Mouse (Mus musculus) urinary bladder, postnatal 36 days (tissue): ENCODE data around the gene Hmcn2.
A peak's percentile ranks its signal among the peaks of the same experiment; 100 is the strongest.

ENCODE experiments used
- DNase-seq, 2 experiments: peaks; one replicate each; pipeline ENCODE4 v3.0.0; 2022; ENCODE audit warnings: low spot score in 2 of 2, mixed read lengths in 1 of 2

Gene Hmcn2

DNA sequence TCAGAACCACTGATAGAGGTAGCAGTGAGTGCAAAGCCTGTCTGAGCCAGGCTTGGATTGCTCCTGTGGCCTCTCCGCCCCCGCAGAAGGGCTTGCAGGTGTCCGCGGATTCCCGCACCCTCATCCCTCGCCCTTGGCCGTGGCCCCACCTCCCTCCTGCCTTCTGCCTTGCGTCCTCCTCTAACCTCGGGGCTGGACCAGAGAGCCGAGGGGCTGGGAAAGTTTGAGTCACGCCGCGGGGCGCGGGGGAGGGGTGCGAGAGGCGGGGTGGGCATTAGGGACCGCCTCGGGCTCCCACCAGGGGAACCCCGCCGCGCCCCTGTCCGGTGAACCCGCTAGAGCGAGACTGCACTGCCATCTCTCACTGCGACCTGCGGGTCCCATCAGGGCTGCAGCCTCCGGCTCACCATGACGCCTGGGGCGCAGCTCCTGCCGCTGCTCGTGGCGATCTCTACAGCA, at the start of gene Hmcn2:
TSS of gene Hmcn2 (plus strand) at position 409 of the 459 bp plus-strand sequence.
- DNase-seq: no peak

DNA sequence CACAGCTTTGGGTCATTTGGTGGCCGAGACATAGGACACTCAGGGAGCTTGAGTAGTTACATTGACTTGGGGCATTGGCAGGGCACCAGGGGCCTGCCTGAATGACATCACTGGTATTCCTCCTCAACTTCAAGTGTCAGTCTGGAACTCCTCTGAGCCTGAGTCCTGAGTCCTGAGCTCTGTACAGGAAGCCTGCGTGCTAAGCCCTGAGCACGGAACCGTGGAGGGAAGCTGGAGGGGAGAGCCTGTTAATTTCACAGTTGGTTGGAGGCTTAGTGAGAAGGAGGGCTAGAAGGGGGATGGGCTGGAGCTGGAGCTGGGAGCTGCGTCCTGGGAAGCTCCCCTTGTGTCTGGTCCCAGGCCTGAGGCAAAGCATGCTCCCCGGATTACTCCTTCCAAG, 46.8 kb upstream of the Hmcn2 start:
- no peak for DNase-seq

DNA sequence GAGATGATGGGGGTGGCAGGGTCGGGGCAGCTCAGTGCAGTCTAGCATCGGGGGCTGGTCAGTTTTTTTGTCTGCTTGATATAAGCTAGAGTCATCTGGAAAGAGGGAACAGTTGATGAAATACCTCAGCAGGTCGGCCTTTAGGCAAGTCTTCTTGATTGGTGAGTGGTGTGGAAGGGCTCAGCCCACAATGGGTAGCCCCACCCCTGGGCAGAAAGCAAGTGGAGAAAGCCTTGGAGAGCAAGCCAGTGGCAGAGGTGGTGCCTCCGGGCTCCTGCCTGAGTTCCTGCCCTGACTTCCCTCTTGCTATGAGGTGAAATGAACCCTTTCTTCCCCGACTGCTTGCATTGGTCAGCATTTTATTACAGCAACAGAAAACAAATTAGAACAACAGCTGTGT, 45.6 kb upstream of the Hmcn2 start:
- no peak for DNase-seq

DNA sequence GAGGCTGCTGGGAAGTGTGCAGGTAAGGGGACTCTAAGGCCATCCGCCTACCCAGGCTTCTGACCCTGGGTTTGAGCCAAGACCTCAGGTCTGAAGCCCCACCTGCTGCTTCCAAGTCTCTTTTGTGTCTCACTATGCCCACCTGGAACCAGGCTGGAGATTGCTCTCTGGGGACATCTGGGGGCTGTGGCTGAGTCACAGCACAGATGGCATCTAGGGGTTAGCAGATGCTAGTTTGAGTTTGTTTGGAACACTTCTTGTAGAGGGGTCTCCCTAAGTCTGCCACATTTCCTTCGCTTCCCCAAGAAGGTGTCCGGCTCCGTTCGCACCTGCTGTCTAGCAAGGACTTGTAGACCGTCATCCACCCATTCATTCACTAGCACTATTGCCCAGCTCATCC, 45.0 kb upstream of the Hmcn2 start:
- DNase-seq: no peak

DNA sequence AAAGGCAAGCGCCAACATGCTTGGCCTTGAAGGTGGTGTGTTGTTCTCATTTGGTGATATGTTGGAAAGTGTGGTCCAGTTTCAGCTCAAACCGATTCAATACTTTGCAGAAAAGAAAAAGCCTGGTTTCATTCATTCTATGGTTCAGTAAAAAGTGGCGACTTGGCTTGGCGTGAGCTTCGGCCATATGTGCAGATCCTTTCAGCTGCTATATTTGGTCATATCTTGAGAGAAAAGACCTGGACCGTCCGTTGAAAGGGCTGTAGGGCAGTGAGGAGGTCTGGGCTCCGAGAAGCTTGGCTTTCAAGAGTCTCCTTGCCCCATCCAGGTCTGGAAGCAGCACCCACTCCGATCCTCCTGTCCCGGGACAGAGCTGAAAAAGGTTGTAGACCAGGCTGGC, 44.4 kb upstream of the Hmcn2 start:
- DNase-seq: no peak

DNA sequence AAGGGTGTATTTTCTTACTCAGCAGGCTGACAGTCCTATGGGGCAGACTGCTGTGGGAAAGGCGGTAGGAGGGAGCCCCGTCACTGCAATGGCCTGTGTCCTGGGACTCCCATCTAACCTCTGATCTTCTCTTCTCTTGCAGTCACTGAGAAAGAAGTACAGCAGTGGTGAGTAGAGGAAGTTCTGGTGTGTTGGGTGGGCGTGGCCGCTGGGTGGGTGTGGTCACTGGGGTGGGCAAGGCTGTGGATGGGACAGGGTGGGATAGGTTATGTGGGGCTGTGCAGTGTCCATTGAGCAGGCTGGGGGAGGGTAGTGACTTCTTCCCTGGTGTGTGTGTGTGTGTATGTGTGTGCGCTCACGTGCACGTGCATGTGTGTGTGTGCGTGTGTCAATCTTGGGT, 43.7 kb upstream of the Hmcn2 start:
- no peak for DNase-seq

DNA sequence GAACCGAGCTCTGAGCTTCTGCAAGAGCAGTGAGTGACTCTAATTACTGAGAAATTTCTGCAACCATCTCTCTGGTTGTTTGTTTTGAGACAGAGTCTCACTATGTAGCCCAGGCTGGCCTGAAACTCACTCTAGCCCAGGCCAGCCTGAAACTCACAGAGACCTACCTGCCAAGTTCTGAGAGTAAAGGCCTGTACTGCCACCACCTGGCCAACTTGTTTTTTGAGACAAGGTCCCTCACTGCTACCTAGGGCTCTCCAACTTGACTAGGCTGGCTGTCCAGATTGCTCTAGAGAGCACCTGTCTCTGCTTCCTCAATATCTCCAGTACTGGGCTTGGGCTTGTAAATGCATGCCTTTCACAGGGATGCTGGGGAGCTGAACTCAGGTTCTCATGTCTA, 43.1 kb upstream of the Hmcn2 start:
- DNase-seq: no peak

DNA sequence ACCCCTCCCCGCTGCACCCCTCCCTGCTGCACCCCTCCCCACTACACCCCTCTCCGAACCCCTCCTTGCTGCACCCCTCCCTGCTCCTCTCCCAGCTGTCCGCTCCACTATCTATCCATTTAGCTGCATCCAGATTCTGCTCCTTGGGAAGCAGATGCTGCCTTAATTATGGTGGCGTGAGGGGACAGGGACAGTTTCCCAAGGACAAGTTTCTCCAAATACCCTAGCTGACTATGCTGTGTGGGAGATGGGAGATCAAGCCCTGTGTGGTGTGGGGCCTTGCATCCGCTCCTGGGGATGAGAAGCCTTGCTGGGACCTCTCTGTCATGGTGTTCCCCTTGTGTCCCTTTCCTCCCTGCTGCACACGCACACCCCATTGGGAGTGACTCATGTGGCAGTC, 39.2 kb upstream of the Hmcn2 start:
- DNase-seq: no peak

DNA sequence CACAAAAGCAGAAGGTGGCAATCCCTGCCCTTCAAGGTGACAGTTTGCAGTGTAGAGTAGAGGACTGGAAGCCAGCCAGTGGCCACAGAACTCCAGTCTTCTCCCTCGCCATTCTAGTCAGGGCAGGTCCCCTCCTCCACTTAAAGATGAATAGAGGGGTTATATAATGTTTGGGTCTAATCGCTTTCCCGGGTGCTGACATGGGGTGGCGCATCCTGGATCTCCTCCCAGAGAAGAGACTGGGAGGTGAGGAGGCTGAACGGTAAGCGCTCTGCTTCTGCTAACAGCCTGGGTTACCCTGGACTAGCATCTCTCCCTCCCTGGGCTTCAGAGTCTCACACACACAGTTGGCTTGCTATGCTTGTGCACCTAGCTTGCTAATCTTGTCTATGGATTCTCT, 36.4 kb upstream of the Hmcn2 start:
- DNase-seq: no peak

DNA sequence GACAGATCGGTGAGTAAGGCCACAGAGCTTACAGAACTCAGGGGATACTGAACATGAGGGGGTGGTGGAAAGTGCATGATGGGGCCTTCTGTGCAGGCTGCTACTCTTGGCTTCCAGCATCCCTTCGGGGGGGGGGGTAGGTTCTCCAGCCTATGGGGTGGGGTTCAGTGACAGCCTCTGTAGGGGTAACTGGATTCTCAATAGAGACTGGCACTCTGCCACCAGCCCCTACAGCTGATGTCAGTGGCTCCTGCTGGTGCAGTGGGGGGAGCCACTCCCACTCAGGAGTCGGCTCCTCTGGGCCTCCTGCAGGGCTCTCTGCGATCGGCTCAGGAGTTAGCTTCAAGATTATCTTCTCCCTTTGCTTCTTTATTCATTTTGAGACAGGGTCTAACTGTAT, 35.7 kb upstream of the Hmcn2 start:
- DNase-seq: no peak

DNA sequence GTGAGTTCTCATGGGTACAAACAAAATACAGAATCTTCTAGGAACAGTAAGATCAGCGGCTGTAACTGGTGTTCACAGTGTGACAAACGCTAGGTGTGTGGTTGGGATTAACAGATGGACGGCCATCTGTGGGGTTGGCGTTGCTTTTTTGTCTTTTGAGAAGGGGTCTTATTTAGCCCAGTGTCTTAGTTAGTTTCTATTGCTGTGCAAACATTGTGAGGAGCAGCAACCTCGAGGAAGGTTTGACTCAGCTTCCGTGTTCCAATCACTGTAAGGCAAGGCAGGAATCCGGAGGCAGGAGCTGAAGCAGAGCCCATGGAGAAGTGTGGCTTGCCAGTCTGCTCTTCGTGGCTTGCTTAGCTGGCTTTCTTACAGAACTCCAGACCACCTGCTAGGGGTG, 33.1 kb upstream of the Hmcn2 start:
- no peak for DNase-seq

DNA sequence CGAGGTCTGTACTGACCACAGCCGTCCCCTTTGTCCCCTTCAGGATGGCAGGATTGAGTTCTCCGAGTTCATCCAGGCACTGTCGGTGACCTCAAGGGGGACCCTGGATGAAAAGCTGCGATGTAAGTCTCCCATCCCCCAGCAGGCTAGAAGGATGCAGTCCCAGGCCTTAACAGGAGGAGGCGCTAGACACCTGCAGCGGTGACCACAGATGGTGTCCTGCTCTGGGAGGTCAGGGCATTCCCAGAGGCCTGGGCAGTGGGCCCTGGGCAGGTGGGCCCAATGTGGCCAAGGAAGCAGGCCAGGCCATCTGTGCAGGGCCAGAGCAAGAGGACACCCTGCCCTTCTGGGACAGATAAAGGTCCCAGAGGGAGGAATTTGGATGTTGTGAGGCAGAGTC, 31.9 kb upstream of the Hmcn2 start:
- DNase-seq: no peak

DNA sequence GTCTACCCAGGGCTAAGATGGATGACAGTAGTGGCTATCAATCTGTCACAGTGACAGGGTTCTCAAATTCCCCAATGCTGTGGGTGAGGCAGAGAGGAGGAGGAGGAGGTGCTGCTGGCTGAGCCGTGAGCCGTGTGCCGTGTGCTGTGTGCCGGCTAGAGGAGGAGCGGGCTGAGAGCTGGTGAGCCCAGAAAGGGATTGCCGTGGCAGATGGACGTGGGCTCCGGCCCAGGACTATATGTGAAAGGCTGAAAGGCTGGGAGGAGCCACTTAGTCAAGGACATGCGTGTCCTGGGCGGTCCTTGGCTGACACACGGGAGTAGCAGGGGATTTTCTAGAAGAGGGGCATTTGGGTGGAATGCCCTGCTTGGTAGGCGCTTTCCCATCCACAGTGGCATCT, 31.3 kb upstream of the Hmcn2 start:
- DNase-seq: no peak

DNA sequence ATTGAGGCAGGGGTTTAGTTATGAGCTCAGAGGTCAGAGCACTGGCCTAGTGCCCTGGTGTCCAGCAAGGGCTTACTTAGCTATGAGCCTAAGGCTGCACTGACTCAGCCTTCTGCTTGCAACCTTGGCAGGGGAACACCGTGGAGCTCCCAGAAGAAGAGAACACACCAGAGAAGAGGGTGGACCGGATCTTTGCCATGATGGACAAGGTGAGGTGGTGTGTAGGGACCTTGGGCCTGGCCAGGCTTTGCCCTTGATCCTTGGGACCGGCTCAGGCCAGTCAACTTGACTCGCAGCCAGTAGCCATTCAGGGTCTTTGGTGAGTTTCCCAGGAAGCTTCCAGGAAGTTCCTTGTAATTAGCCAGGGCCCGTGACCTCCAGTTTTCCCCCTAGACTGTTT, 29.7 kb upstream of the Hmcn2 start:
- DNase-seq: no peak

DNA sequence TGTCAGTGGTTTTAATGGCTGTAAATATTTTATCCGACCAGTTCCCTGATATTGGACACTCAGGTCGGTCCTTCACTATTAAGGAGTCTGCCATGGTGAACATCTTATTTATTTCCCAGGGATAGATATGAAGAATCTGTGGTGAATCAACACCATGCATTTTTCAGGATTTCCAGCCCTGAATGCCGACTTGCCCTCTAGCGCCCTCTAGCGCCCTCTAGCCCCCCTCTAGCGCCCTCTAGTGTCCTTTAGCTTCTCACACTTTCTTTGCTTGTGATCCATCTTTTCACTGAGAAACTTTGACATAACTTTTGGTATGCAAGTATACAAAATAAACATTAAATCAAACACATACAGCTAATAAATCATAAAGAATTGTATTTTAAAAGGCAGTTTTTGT, 22.8 kb upstream of the Hmcn2 start:
- DNase-seq: peak; percentile 13 to 47

DNA sequence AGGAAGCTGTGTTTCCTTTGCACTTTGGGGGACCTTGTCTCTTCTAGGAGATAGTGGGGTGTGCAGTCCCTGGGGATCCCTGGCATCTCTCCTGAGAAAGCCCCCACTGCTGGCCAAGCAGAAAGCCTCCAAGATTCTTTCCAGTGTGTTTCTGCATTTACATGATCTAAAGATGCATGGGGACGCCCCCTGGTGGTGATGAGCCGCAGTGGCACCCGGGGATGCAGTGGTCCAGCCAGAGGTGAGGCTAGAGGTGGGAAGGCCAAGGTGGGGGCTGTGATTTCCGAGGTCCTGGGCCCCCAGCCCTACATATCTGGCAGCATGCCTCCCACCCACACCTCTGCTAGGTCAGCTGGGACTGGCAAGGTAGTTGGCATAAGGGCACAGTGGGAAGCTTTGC, 19.2 kb upstream of the Hmcn2 start:
- peak; percentile 61 to 73 for DNase-seq

DNA sequence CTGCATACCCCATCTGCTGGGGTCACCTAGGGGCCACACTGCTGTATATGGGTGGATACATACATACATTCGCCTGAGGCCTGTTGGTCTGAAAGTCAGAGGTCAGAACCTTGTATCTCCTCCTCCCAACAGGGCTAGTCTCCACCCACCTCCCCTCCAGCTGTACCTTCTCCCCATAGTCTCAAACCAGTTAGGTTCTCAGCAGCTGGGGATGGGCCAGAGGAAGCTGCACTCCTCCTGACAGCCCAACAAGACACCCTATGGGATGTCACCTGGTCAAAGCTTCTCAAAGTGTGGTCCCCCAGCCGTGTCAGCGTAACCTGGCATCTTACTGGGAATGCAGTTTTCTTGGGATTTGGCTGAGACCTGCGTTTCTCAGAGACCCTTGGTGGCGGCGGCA, 17.8 kb upstream of the Hmcn2 start:
- no peak for DNase-seq

DNA sequence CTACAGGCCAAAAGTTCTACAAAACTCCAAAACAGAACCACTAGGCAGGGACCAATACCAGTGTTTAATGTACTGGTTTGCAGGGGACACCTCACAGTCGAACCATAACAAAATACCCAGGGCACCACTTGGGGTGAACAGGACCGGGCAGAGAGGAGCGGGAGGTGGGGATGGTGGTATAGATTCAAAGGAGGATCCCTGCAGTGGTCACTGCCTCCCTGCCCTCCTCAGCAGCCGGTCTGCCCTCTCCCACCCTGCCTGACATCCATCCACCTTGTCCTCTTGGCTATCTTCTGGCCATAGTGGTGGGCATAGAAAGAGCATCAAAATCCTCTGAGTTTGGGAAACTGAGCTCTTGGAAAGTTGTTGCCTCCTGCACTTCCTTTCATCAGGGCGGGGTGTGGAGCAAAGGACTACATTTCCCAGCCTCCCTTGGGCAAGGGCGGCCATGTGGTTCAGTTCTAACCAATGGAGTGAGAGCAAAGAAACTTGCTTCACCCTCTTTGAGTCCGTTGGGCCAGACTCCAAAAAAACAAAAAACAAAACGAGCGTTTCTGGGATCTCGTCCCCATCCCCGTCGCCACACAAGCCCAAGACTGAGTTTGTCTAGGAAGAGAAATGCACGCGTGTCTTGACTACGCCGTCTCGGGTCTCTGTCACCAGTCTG, 16.5 kb upstream of the Hmcn2 start:
- DNase-seq: peak; percentile 37 to 51

DNA sequence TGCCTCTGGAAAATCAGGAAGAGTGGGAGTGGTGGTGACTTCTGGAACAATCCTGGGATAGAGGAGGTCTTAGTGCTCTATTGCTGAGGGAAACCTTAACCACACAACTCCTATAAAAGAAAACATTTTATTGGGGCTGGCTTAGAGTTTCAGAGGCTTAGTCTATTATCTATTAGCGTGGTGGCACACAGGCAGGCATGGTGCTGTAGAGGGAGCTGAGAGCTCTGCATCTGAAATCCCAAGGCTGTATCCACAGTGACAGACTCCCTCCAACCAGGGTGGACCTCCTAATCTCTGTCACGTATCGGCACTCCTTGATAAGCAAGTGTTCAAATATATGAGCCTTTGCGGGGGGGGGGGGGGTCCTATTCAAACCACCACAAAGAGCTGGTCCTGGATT, 15.4 kb upstream of the Hmcn2 start:
- no peak for DNase-seq

DNA sequence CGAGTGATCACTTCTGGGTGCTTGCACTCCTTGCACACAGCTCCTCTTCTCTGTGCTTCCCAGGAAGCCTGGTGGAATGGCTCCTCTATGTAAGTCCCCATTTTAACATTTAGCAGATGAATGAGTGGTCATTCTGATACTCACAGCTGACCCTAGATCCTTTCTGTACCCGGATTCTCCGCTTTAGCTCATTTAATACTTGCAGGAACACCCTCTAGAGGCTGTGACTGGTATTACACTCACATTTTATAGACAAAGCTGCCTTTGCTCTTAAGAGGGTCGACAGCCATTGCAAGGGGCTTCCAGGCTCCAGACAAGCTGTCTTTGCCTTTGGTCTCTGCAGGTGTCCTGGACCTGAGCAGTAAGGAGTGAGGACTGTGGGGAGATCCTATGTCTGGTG, 14.9 kb upstream of the Hmcn2 start:
- DNase-seq: no peak

DNA sequence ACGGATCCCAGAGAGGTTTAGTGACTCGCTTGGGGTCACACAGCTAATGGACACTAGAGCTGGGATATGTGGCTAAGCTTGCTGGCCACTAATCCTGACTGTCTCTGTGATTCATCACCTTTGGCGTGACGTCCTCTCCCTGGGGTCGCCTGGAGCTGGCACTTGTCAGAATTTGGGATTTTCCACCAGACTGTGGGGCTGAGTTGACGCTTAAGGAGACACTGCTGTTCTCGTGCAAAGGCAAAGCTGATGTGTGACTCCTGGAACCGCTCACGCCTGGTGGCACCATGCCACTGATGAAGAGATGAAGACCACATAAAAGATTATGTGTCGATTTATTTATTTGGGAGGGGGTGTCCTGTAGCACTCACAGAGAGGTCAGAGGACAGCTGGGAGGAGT, 14.2 kb upstream of the Hmcn2 start:
- no peak for DNase-seq

DNA sequence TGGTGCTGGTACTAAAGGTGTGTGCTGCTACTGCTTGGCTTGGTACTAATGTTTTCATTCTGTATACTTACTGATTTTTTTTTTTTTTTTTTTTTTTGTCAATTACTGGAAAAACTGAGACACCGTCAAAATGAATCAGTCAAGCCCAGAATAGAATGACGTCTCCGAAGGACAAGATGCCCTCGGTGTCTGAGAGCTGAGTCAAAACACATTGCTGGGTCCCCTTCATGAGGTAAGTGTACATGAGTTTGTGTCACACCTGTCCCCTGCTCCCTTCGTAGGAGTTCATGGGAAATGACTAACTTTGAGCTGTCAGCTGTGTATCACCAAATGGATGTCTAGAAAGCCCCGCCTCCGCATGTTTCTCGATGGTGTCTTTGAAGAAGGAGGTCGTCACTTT, 11.0 kb upstream of the Hmcn2 start:
- no peak for DNase-seq

DNA sequence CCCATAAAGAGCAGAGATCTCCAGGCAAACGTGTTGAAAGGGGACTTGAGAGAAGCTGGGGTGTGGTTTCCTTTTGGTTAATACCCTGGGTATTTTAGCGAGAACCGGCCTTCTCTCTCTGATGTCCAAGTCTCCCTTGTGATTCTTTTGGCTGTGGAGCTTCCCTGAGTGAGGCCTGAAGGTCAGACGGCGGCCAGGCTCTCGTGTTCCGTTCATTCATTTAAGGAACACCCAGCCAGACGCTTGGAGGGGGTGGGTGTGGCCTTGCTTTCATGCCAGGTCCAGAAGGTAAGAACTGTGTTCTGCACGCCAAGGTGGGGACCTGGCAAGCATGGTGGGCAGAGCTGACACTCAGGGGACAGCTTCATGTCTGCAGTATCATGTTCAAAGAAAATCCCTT, 10.0 kb upstream of the Hmcn2 start:
- DNase-seq: peak in 1 of 2 experiments; percentile 25
